Mouse (Mus musculus) embryonic facial prominence, embryonic 13.5 days (tissue): ENCODE results near the gene Slc4a1ap. TPM values are rescaled to one million over a fixed set of nuclear protein-coding genes. Genes with fewer than 3 reads are reported as not detected.

Experiments
- ATAC-seq: fragments of 200-750 bp; cut with Nextera tagmentation; 2 replicates; pipeline ENCODE4 v1.8.0; 2017; ENCODE audit warnings: low read depth; ENCODE audit not compliant: insufficient number of reproducible peaks, insufficient read depth, low FRiP score, low TSS enrichment
- H3K27ac ChIP-seq: fragments of 300-500 bp; sonication (generic); 2 replicates; pipeline ENCODE4 v1.5.1; 2015; ENCODE audit warnings: moderate library complexity, mild to moderate bottlenecking, inconsistent platforms
- H3K27me3 ChIP-seq: fragments of 300-500 bp; sonication (generic); 2 replicates; pipeline ENCODE4 v1.6.1; 2015; ENCODE audit warnings: mild to moderate bottlenecking, inconsistent platforms
- H3K36me3 ChIP-seq: fragments of 300-500 bp; sonication (generic); 2 replicates; pipeline ENCODE4 v1.6.1; 2015; ENCODE audit warnings: mild to moderate bottlenecking, inconsistent platforms
- H3K4me1 ChIP-seq: fragments of 300-500 bp; sonication (generic); 2 replicates; pipeline ENCODE4 v1.6.1; 2015; ENCODE audit warnings: inconsistent platforms
- H3K4me2 ChIP-seq: fragments of 300-500 bp; sonication (generic); 2 replicates; pipeline ENCODE4 v1.6.1; 2015; ENCODE audit warnings: moderate library complexity, mild to moderate bottlenecking, inconsistent platforms
- H3K4me3 ChIP-seq: fragments of 300-500 bp; sonication (generic); 2 replicates; pipeline ENCODE4 v1.5.1; 2015; ENCODE audit warnings: mild to moderate bottlenecking, inconsistent platforms
- H3K9ac ChIP-seq: fragments of 300-500 bp; sonication (generic); 2 replicates; pipeline ENCODE4 v1.6.1; 2015; ENCODE audit warnings: mild to moderate bottlenecking, inconsistent platforms
- H3K9me3 ChIP-seq: fragments of 300-500 bp; sonication (generic); 2 replicates; pipeline ENCODE4 v1.6.1; 2016; ENCODE audit warnings: inconsistent platforms
- WGBS: fragments of 180-500 bp; shearing (Covaris S2); methylation state at CpG from one replicate; pipeline ENCODE4 v1.1.7; 2015; ENCODE audit warnings: mixed read lengths; 5-methylcytosine and 5-hydroxymethylcytosine counted together
- polyA plus RNA-seq: library from polyadenylated mRNA; unstranded; fragments of >200 nt; fragmentation: Nextera tagmentation; extraction: Ambion mirVana; gene quantifications from 2 replicates; pipeline ENCODE4 v1.2.1, GENCODE M21; 2015

Gene Slc4a1ap
- polyA plus RNA-seq, 1 experiment from 2014 or later = 37.4 TPM

DNA sequence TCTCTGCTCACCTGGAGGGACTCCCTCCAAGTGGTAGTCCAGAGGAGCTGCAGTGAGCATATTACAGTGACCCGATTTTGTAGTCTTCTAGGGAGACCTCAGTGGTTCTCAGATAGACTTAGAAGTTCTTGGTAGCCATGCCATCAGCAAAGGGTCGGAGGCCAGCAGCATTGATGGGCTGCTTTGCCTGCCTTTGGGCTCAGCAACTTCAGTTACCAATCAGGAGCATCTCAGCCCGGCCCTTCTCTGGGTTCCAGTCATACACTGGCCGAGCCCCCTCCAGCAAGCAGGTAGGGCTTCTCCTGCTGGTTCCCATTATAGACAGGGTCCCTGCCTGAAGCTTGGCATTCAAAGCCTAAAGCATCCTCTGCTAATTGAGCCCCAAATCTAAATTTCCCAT, 69.1 kb downstream of the Slc4a1ap start:
- no peak overlapping the region; the same call in 1 of the 2 replicates for H3K27ac ChIP-seq
- H3K9me3 ChIP-seq = no peaks in the 10 kb centered on the region
- H3K36me3 ChIP-seq = no peaks in the 10 kb centered on the region
- 43% methylated on average over 4 of the region's 4 CpGs for WGBS
- ATAC-seq = no peak
- no peak overlapping the region for H3K9ac ChIP-seq
- peaks cover 14% of the 10 kb centered on the region for H3K4me1 ChIP-seq
- H3K4me2 ChIP-seq = no peak overlapping the region; the same call in 1 of the 2 replicates
- H3K4me3 ChIP-seq = no peak overlapping the region
- no peaks in the 10 kb centered on the region for H3K27me3 ChIP-seq

DNA sequence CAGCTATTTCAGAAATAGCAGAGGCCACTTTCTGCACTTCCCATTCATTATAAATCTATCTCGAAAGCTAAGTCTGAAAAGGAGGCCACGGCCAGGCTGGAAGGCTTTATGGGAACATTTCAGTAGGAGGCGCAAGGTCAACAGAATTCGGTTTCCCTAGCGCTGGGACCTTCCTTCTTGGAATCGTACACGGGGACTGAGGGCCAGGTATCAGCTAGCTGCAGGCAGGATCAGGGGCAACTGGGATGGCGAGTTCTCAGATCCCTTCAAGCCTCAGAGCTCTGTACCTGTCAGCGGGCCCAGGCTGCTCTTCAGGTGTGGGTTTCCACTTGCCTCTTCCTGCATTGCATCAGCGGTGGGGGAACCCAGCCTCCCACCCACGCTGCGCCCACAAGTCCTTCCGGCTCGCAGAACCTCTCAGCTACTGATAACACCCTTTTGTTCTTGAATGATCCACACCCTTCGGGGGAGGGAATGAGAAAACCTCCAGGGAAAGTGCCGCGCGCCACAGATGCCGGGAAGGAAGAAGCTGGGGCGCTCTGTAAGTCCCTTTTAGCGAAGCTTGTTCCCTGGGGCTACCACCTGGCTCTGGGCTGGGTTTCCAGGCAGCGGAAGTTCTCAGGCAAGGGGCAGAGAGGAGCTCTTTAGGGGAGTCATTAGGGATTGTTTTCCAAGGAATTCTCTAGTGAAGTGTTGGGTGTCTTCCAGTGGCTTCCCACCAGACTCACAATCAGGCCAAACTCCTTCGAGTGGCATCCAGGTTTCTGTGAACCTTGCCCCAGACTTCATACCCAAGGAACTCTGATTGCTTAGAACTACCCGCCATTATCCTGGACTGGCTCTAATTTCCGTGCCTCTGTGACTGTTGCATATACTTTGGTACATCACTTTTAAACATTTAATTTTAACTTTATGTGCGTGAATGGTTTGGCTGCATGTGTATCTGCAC, 70.0 kb downstream of the Slc4a1ap start, which contains the start of gene Mrpl33:
TSS of gene Mrpl33 (plus strand) at position 455 of the 949 bp plus-strand sequence.
- H3K27me3 ChIP-seq = no peaks in the 10 kb centered on the region
- H3K27ac ChIP-seq = no peak within 1 kb of the TSS; the same call in 1 of the 2 replicates
- no peak for ATAC-seq
- peaks cover 14% of the 10 kb centered on the region for H3K4me1 ChIP-seq
- 6% methylated on average over 26 of the region's 26 CpGs for WGBS
- H3K4me2 ChIP-seq = peak within 1 kb of the TSS; percentile 68
- no peaks in the 10 kb centered on the region for H3K36me3 ChIP-seq
- H3K9ac ChIP-seq = peak within 1 kb of the TSS; percentile 66
- no peaks in the 10 kb centered on the region for H3K9me3 ChIP-seq
- peak within 1 kb of the TSS; percentile 38 for H3K4me3 ChIP-seq

DNA sequence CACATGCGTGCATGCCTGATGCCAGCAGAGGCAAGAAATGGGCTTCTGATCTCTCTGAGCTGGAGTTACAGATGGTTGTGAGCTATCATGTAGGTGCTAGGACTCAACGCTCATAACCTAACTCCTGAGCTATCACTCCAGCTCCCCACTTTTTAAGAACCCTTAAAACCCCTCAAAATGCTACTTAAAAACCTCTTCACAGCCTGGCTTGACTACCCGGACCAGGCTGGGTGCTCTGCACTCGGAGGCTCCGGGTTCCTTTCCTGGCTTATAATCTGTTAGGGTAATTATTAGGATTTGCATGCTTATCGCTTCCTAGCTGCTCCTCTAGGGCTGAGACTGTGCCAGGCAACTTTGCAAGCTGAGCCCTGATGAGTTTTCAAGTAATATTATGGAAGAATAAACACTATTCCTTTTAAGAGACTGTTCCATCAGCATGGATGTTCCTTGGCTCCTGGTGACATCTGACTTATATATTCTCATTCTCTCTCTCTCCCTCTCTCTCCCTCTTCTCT, 70.7 kb downstream of the Slc4a1ap start:
- peaks cover 18% of the 10 kb centered on the region for H3K4me1 ChIP-seq
- no peak overlapping the region for H3K4me3 ChIP-seq
- 60% methylated on average over 6 of the region's 6 CpGs for WGBS
- no peak for ATAC-seq
- H3K9me3 ChIP-seq = no peaks in the 10 kb centered on the region
- H3K27ac ChIP-seq = no peak overlapping the region
- H3K4me2 ChIP-seq = peak overlapping the region; percentile 68; the same call in 1 of the 2 replicates
- no peak overlapping the region for H3K9ac ChIP-seq
- no peaks in the 10 kb centered on the region for H3K36me3 ChIP-seq
- no peaks in the 10 kb centered on the region for H3K27me3 ChIP-seq

DNA sequence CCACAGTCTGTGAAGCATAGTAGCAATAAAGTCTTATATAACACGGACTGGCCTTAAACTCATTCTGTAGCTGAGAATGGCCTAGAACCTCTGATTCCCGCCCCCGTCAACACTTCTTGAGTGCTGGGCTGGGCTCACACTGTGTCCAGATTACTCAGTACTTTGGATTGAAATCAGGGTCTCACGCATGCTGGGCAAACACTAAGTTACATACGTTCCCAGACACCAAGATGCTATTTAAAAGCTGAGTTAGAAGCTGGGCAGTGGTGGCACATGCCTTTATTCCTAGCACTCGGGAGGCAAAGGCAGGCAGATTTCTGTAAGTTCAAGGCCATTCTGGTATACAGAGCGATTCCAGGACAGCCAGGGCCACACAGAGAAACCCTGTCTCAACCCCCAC, 71.3 kb downstream of the Slc4a1ap start:
- Histone ChIP-seq H3K27me3 (no peaks in the 10 kb centered on the region), H3K27ac (no peak overlapping the region), H3K4me3 (no peak overlapping the region), H3K36me3 (no peaks in the 10 kb centered on the region), H3K9me3 (no peaks in the 10 kb centered on the region), H3K4me1 (peaks cover 20% of the 10 kb centered on the region), H3K4me2 (no peak overlapping the region), H3K9ac (no peak overlapping the region)
- 81% methylated on average over 7 of the region's 7 CpGs for WGBS
- ATAC-seq = no peak

DNA sequence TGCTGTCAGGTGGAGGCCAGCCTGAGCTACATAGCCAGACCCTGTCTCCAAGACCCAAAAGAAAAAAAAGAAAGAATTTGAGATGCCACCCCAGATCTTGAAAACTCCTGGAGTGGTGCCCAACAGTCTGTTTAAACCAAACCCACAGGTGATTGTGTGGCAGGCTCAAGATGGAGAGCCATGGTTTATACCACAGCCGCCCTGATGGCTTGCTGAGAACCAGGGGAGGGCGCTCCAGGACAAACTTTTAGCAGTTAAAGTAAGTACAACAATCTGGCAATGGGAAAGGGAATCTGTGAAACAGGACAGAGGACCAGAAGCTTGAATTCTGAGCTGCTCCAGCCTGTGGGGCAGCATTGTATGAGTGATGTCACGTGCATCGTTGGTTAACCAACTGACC, 71.8 kb downstream of the Slc4a1ap start:
- Histone ChIP-seq H3K27ac (no peak overlapping the region), H3K27me3 (no peaks in the 10 kb centered on the region), H3K4me1 (peaks cover 20% of the 10 kb centered on the region), H3K4me3 (no peak overlapping the region), H3K9ac (no peak overlapping the region), H3K9me3 (no peaks in the 10 kb centered on the region), H3K4me2 (no peak overlapping the region), H3K36me3 (no peaks in the 10 kb centered on the region)
- 64% methylated on average over 4 of the region's 4 CpGs for WGBS
- ATAC-seq = no peak

DNA sequence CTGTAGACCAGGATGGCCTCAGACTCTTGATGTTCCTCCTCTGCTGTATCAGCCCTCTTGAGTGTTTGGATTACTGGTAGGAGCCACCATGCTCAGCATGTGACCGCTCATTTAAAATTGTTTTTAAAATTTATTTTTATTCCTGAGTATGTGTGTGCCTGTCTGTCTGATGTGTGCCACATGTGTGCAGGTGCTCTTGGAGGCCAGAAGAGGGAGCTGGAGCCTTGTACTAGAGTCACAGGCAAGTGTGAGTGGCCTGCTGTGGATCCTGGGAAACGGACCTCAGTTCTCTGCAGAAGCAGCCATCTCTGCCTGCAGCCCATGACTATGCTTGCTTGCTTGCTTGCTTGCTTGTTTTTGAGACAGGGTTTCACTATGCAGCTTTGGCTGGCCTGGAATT, 72.4 kb downstream of the Slc4a1ap start:
- Histone ChIP-seq H3K9ac (no peak overlapping the region), H3K27ac (no peak overlapping the region), H3K4me3 (no peak overlapping the region), H3K27me3 (no peaks in the 10 kb centered on the region), H3K4me1 (peaks cover 20% of the 10 kb centered on the region), H3K4me2 (no peak overlapping the region), H3K36me3 (no peaks in the 10 kb centered on the region), H3K9me3 (no peaks in the 10 kb centered on the region)
- ATAC-seq = no peak
- 86% methylated on average over 2 of the region's 2 CpGs for WGBS

DNA sequence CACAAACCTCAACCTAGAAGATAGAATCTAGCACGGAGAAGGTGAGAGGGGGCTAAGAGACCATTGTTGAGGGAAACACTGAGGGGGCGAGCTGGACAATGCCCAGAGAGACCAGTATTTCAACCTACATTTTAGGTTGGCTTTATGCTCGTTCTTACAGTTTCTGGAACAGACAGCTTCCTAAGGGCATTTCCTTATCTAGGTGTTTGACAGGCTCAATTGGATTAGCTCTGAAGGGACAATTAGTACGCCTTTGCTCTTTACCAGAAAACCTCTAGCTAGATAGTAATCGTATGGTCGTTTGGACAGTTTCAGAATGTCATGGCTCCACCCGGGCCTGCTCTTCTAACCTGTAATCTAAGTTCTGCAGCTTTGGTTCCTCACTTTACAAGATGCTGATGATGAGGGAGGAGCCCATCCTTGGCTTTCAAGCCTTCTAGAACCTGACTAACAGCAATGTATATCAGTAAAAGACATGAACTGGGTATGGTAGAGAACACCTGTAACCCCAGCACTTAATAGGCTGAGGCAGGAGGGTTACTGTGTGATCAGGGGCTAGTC, 74.4 kb downstream of the Slc4a1ap start:
- ATAC-seq = no peak
- Histone ChIP-seq H3K4me3 (no peak overlapping the region), H3K9me3 (no peaks in the 10 kb centered on the region), H3K4me1 (peaks cover 29% of the 10 kb centered on the region), H3K27me3 (no peaks in the 10 kb centered on the region), H3K36me3 (no peaks in the 10 kb centered on the region), H3K4me2 (no peak overlapping the region), H3K27ac (no peak overlapping the region), H3K9ac (no peak overlapping the region)
- 74% methylated on average over 7 of the region's 7 CpGs for WGBS

DNA sequence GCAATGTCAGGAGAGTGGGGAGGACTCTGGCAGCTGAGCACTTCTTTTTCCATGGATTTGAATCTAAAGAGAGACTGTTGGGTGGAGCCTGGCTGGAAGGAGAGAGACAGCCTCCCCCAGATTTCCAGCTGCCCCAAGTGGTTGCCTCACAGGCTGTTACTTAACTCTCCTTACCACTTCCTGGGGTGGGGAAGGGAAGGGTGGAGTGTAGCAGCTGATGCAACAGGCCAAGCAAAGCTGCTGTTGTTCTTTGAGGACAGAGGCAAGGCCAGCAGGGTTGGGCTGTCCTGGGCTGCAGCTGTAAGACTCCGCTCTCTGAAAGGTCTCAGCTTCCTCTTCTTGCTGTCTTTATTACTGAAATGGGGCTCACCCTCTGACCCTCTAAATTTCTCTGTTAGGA, 75.6 kb downstream of the Slc4a1ap start:
- no peak overlapping the region for H3K4me2 ChIP-seq
- H3K4me3 ChIP-seq = no peak overlapping the region
- H3K27ac ChIP-seq = no peak overlapping the region
- ATAC-seq = no peak
- H3K27me3 ChIP-seq = no peaks in the 10 kb centered on the region
- H3K9me3 ChIP-seq = no peaks in the 10 kb centered on the region
- H3K4me1 ChIP-seq = peaks cover 18% of the 10 kb centered on the region
- H3K36me3 ChIP-seq = no peaks in the 10 kb centered on the region
- no peak overlapping the region for H3K9ac ChIP-seq
- WGBS = 77% methylated on average over 1 of the region's 1 CpGs

DNA sequence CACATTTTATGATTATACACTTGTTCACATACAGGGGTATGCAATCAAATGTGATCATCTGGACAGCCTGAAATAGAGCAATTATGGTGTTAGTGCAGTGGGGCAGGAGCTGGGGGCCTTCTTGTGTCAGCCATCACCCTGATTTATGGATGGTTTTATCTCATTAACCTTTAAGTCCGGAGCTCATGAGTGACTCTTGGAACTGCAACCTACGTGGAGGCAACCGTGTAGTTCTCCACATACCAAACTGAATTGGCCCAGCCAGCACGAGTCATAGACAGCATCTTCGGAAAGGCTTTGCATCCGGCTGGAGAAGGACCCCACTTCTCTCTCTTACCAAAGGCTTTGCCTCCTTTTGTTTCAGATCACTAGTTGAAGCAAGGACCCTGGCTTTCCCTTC, 77.0 kb downstream of the Slc4a1ap start:
- no peaks in the 10 kb centered on the region for H3K27me3 ChIP-seq
- H3K4me3 ChIP-seq = no peak overlapping the region
- H3K27ac ChIP-seq = no peak overlapping the region
- ATAC-seq = no peak
- no peaks in the 10 kb centered on the region for H3K9me3 ChIP-seq
- H3K36me3 ChIP-seq = no peaks in the 10 kb centered on the region
- no peak overlapping the region for H3K9ac ChIP-seq
- H3K4me2 ChIP-seq = no peak overlapping the region
- WGBS = 82% methylated on average over 6 of the region's 6 CpGs
- peaks cover 16% of the 10 kb centered on the region; the same call in 1 of the 2 replicates for H3K4me1 ChIP-seq

DNA sequence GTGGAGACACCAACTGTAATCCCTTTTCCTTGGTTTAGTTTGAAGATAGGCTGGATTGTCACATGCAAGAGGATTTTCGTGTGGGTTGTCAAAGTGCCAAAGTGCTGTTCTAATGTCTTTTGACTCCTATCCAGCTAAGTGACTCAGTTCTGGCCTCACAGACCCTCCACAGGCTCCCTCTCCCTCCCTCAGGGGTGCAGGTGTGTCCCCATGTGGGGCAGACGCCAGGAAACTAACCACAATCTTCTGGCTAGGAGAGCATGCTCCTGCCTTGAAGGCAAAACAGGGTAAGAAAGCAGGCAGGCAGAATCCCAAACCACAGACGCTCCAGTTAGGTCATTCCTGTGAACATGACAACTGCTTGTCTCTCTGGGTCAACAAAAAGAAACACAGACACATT, 79.4 kb downstream of the Slc4a1ap start:
- Histone ChIP-seq H3K27ac (peak overlapping the region; percentile 62; the same call in 1 of the 2 replicates), H3K4me1 (peaks cover 16% of the 10 kb centered on the region; the same call in 1 of the 2 replicates), H3K27me3 (no peaks in the 10 kb centered on the region), H3K36me3 (no peaks in the 10 kb centered on the region), H3K4me2 (no peak overlapping the region), H3K9ac (no peak overlapping the region), H3K9me3 (no peaks in the 10 kb centered on the region), H3K4me3 (no peak overlapping the region)
- no peak for ATAC-seq
- WGBS = 35% methylated on average over 3 of the region's 3 CpGs
